Mouse (Mus musculus) v-Abl transformed pro-B cells (cell line): Measurements from ENCODE around the gene Galm.

Experiments
- in situ Hi-C, 2 experiments: fragments of 400-800 bp; cut with MboI; formaldehyde crosslinking; loops; one replicate each; pipeline ENCODE4 v1.15.1; 2025; ENCODE audit not compliant: unreplicated experiment in 2 of 2

The Galm gene

DNA sequence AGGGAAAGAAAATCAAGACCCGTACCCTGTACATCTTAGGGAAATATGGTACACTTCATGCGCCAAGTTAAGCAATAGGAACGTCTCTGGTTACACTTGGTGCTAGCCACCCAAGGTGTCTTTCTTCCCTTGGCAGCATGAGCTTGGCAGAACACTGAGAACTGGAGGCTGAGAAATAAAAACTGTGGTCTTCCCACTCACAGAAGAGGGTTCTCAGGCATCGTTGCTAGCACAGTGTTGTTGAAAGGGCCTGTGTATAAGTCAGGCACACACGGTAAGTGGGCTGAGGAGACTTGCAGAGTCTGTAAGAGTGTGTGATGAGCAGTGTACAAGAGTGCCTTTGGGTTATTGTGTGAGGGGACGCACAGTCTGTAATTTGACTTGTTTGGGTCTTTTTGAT is 1.1 kb upstream of the Galm start:
- in situ Hi-C loops, result no loop called here

DNA sequence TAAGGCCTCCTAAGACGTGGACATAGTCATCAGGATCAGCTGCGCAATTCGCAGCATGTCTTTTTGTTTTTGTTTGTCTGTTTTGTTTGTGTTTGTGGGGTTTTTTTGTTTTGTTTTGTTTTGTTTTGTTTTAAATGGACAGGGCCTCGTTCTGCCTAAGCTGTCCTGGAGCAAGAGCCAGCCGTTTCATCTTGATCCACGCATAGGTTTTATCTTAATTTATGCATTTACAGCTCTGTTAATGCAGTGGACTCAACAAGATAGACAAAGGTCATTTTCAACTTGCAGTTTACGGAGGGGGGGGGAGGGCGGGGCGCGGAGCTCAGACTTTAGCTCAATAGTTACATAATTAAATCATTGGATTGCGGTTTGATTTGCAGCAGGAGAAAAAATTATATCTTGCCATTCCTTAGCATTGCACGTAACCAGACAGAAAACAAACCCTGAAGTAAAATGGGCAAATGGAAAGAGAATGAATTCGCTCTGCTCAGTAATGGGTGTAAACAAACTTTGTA is 1.3 kb downstream of the Galm start:
- in situ Hi-C loops, result no loop called here

DNA sequence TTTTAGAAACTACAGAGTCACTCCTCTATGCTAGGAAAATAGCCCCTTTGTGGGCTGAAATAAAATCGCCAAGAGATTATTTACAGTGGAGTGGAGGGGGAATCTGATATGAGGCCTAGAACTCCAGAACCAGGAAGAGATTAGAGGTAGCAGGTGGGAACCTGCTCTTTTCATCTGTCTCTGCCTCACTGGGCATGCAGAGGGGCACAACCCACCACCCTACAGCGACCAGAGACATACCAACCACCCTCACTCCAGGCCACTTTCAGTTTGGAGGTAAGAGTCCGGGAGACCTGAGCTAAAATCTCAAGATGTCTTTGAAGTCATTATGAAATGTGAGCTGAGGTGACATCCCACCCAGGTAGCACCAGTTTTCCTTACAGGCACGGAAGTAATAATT is 2.1 kb downstream of the Galm start:
- in situ Hi-C loops, result no loop called here

GRCm38 (mm10) chr17:80130718-80131430 is 3.6 kb downstream of the Galm start:
- in situ Hi-C loops, result no loop called here

DNA sequence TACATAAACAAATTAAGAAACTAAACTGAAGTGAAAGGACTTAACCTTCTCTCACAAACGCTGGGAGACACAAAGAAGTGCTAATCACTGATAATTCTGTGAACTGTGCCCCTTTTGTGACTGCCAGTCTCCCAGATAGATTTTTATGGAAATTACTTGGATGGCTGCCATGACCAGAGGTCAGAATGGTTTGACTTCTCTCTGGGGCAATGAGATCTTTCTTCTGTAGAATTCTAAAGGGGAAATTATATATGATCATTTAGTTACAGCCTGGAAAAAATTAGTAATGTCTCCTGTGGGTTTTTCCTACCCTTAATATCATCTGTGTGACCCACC is 4.1 kb downstream of the Galm start:
- in situ Hi-C loops, result no loop called here

- in situ Hi-C loops, result no loop called here
These were observed 4.6 kb downstream of the Galm start for GRCm38 (mm10) chr17:80131838-80132237.

- in situ Hi-C loops, result no loop called here
These were observed 5.2 kb downstream of the Galm start for GRCm38 (mm10) chr17:80132502-80132901.

DNA sequence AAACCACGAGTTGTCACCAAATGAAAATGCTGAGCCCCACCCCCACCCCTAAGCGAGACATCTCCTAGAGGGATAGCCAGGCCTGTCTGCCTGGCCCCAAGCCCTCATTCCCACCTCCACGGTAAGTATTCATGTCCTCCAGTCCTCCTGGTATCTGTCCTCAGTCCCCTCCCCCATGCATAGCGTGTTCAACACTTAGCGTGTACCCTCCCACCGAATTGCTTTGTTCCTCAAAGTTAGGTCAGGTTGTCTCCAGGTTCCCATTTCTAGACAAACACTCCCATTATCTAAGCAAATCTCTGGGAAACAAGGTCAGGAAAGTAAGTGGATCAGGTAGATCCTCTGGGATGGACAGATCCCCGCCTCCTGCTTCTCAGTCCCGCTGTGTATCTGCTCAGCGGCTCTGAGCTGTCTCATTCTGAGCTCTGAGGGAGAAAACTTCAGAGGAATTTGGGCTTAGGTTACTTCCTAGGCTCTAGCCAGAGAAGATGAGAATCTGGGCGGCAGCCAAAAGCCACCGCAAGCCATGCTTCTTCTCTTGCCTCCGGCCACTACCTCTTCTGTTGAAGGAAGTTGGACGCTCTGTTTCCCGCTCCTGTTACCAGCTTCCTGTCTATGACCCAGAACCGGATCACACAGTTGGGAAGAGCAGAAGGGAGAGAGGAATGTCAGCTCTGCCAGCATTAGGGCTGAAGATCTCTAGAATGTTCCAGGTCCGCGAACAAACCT is 11.3 kb downstream of the Galm start:
- in situ Hi-C loops, result no loop called here

- in situ Hi-C loops, result no loop called here
These were observed 12.6 kb downstream of the Galm start for GRCm38 (mm10) chr17:80139753-80140444.

- in situ Hi-C loops, result no loop called here
These were observed 16.4 kb downstream of the Galm start for GRCm38 (mm10) chr17:80143478-80144232.

- in situ Hi-C loops, result no loop called here
These were observed 17.9 kb downstream of the Galm start for GRCm38 (mm10) chr17:80145210-80145609.

DNA sequence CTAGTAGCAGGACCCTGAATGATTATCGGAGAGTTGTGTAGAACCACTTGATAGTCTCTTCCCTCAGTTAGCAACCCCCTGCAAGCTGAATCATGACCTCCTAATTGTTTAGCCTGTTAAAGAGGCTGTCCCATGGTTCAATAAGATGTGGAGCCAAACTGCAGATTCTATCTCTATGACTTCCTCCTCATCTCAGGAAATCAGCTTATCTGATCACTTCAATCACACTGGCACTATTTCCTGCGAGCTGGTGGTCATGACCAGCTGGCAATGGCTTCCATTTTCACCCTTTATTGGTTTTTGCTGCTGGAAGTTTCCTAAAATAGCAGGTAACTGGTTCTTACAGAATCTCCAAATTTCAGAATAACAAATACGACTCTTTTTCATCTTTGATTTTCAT is 18.5 kb downstream of the Galm start:
- in situ Hi-C loops, result no loop called here

GRCm38 (mm10) chr17:80148053-80148994 is 21.1 kb downstream of the Galm start:
- in situ Hi-C loops, result no loop called here

- in situ Hi-C loops, result no loop called here
These were observed 21.7 kb downstream of the Galm start for GRCm38 (mm10) chr17:80148995-80149388.

DNA sequence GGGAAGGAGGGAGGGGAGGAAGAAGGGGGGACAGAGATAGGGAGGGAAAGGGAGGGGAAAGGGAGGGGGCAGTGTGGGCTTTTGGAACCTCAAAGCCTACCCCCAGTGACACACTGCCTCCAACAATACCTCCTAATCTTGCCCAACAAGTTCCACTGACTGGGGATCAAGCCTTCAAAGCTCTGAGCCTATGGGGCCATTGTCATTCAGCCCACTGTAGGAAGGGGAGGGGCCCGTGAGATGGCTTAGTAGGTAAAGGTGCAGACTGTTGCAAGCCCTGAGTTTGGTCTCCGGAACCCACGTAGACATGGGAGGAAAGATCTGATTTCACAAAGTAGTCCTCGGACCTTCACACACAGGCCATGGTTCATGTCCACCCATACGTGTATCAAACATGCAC is 24.1 kb downstream of the Galm start:
- in situ Hi-C loops, result no loop called here

- in situ Hi-C loops, result no loop called here
These were observed 25.7 kb downstream of the Galm start for GRCm38 (mm10) chr17:80152767-80153630.

DNA sequence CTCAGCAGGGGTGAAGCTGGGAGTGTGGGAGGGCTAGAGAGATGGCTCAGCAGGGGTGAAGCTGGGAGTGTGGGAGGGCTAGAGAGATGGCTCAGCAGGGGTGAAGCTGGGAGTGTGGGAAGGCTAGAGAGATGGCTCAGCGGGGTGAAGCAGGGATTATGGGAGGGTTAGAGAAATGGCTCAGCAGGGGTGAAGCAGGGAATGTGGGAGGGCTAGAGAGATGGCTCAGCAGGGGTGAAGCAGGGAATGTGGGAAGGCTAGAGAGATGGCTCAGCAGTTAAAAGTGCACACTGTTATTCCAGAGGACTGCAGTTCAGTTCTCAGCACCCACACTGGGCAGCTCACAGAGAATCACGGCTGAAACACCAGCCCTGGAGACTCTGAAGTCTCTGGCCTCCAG is 26.4 kb downstream of the Galm start:
- in situ Hi-C loops, result no loop called here

DNA sequence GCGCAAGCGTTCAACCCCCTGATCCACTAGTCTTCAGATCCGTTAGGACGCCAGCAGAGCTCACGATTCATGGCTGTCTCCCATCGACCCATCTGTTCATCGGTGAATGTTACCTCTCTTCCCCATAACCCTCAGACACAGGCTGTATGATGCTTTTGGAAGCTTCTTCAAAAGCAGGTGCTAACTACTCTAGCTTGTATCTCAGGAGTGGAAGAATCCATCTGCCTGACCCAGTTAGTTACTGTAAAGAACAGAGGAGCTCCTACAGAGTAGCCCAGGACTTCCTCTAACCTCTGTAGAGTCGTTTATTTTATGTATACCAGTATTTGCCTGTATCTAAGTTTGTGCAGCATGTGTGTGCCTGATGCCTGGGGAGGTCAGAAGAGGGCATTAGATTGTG is 29.6 kb downstream of the Galm start:
- in situ Hi-C loops, result no loop called here

GRCm38 (mm10) chr17:80157489-80157888 is 30.2 kb downstream of the Galm start:
- in situ Hi-C loops, result no loop called here
